Mouse (Mus musculus) left cerebral cortex, postnatal 36 days (tissue): Measurements from ENCODE around the gene Hsd3b7. TPM values are rescaled to one million over a fixed set of nuclear protein-coding genes. Genes with fewer than 3 reads are reported as not detected.
A peak's percentile ranks its signal among the peaks of the same experiment; 100 is the strongest.

ENCODE experiments used
- DNase-seq, 2 experiments: peaks; one replicate each; pipeline ENCODE4 v3.0.0; 2021 to 2022; ENCODE audit warnings: low spot score in 2 of 2, mixed read lengths in 1 of 2
- intact Hi-C: fragments of 180-260 bp; cut with DNase I; formaldehyde crosslinking; loops from one replicate; pipeline ENCODE4 v1.15.1; 2025
- total RNA-seq, 2 experiments: library from RNA; stranded (reverse); gene quantifications; 2 replicates each; pipeline ENCODE4 v1.2.3; 2021

Hsd3b7 gene
- total RNA-seq = 1 to 10 TPM; 3.3 to 4.0 TPM

DNA sequence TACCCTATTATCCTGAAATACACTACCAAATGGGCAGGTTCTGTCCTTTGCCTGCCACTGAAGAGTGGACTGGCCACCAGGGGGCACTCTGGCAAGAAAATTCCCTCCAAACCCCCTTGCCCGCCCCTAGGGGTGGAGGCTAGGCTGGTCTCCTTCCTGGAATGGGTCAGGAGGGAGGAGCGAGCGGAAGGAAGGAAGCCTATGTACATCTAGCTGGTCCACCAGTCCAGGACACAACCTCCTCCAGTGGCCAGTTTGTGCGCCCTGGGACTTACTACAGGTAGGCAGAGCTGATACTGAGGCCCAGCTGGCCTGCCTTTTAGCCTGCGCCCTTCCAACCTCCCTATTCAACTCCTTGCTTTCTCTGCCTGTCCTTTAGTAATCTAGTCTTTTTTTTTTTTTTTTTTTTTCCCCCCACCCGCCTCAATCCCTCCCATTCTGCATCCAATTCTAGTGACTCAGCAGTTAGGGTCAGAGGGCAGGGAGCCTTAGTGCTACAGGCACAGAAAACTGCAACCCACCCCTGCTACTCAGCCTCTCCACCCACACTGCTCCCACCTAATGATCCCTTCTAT lies at the start of gene Hsd3b7:
Gene Hsd3b7 (plus strand): TSS at position 170 of the 575 bp plus-strand sequence.
- intact Hi-C loops = loop anchor here (5.0 kb wide), 1 partner anchor 137 kb away; no protein-coding TSS in a partner anchor
- DNase-seq = peak; percentile 85 to 86

DNA sequence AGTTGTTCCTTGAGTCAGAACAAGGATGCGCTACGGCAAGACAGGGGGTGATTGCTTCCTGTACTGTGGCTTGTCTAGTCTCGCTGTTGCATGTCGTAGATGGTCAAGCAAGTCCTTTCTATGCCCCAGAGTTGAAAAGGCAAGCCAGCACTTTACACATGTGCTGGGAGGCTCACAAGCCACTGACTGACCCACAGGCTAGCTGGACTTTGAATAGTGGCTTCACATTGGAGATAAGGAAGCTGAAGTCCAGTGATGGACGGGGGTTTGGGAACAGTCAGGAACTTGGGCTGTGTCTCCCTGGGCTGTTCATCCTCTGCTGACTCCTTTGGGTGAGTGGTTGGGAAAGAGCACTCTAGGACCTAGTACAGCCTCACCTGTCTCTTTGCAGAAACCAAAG lies 48.8 kb upstream of the Hsd3b7 start:
- DNase-seq = no peak
- intact Hi-C loops = no loop called here

DNA sequence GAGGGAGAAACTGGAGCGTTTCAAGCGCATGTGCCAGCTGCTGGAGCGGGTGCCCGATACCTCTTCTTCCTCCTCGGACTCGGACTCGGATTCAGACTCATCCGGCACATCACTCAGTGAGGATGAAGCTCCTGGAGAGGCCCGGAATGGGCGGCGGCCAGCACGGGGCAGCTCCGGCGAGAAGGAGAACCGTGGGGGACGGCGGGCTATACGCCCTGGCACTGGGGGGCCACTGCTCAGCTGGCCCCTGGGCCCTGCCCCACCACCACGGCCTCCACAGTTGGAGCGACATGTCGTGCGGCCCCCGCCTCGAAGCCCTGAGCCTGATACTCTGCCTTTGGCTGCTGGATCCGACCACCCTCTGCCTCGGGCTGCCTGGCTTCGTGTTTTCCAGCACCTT lies 48.3 kb upstream of the Hsd3b7 start:
- no peak for DNase-seq

DNA sequence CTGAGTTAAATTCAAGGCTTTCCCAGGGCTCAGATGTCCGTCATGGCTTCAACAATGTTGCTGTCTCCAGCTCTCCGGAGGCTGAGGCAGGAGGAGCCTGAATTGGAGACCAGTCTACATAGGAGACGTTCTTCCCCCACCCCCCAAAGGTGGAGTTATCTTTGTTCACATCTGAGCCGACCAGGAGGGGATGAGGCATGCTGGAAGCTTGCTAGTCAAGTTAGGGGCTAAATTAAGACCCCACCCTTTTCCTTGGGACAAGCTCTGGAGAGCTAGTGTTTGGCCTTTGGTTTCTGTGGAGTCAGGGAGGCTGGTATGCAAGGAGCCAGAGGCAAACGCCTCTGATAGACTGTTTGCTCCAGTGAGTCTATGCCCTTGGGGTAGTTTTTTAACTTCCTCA lies 47.2 kb upstream of the Hsd3b7 start:
- no peak for DNase-seq
- intact Hi-C loops = no loop called here

More for the DNA sequence above, 48.3 kb upstream of the Hsd3b7 start:
- intact Hi-C loops = no loop called here

DNA sequence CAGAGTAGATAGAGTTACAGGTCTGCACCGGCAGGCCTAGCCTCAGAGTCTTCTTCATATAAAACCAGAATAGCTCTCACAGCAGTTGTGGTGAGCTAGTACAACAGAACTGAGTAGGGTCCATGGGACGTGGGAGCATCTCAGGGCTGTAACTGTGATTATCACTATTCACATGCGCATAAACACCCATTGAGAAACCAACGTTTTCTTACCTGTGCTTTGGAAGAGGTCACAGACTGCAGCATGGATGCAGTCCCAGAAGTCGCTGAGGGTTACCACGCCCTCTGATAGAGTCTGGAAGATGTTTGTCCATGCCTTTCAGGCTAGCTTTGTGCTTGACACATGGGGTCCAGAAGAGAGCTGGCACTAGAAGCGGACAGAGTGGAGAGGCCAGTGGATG lies 46.7 kb upstream of the Hsd3b7 start:
- intact Hi-C loops = no loop called here
- no peak for DNase-seq

DNA sequence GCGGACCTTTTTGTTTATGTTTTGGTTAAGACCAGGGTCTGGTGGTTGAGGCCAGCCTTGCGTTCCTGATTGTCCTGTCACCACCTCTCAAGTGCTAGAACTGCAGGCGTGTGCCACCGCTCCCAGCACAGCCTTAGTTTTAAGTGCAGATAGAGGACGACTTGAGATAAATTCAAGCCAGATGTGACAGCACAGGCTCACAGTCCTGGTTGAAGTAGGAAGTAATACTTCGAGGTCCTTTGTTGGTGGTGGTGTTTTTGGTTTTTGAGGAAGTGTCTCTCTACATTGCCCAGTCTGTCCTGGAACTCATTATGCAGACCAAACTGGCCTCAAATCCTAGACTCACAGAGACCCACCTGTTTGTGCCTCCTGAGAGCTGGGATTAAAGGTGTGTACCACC lies 40.7 kb upstream of the Hsd3b7 start:
- no peak for DNase-seq
- intact Hi-C loops = no loop called here

DNA sequence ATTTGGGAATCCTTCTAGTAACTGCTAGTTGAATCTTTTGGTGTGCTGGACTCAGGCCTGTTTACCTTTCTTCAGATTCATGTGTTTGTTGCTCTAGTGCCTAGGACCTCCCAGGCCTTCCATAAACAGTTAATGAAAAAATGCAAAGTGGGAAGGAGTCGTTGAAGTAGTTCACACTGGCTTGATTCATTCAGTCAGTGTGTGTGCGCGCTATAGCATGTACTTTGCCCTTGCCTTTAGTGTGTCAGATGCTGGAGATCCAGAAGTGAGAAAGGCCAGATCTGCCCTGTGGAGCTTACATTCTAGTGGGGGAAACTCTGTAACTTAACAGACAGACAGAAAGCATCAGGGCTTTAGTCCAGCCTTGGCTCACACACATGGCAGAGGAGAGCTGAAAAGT lies 39.9 kb upstream of the Hsd3b7 start:
- intact Hi-C loops = no loop called here
- no peak for DNase-seq

DNA sequence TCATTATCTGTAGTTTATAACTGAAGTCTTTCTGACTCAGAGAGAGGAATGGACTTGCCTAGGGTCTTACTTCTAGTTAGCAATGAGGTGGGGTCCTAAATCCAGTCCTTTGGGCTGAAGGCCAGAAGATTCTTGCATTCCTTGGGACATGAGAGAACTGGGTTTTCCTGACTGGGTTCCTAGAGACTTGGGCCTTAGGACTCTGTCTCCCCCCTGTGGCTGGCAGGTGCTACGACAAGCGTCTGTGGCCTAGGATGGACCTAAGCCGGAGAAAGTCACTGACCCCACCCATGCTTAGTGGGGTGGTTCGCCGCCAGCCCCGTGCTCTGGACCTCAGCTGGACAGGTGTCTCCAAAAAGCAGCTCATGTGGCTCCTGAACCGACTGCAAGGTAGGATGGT lies 39.4 kb upstream of the Hsd3b7 start:
- intact Hi-C loops = no loop called here
- no peak for DNase-seq

DNA sequence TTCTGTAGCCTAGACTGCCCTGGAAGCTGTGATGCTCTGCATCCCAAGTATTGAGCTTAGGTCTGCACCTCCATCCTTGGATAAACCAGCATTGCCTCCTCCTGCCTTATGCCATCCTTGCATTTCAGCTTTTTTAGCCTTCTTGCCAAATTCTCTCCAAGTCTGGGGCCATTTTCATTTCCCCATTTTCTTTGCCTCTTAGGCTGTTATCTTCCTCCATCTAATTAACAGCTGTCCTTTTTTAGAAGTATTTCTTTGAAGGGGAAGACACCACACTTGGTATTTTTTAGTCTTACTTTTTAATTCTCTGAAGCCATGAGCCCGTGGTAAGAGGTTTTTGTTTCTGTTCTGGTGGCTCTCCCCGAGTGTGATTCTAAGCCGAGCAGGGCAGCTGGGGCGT lies 36.8 kb upstream of the Hsd3b7 start:
- intact Hi-C loops = no loop called here
- DNase-seq = no peak

DNA sequence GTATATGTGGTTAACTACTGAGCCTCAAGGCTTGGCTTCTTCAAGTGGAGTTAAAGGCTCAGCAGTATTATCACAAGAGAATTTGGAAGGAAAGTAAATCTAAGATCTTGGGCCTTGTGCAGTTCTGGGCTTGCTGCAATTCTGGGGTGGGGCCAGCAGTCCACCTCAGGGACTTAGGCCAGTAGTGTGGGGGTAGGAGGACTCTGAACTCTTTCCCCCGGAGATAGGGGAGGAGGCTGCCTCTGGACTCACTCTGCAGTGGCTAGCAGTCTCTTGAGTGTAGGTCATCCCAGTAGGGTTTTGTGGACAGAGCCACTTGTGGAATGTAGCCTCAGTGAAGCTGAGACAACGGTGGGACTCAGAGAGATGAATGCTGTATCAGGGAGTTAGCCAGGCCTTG lies 34.6 kb upstream of the Hsd3b7 start:
- intact Hi-C loops = no loop called here

DNA sequence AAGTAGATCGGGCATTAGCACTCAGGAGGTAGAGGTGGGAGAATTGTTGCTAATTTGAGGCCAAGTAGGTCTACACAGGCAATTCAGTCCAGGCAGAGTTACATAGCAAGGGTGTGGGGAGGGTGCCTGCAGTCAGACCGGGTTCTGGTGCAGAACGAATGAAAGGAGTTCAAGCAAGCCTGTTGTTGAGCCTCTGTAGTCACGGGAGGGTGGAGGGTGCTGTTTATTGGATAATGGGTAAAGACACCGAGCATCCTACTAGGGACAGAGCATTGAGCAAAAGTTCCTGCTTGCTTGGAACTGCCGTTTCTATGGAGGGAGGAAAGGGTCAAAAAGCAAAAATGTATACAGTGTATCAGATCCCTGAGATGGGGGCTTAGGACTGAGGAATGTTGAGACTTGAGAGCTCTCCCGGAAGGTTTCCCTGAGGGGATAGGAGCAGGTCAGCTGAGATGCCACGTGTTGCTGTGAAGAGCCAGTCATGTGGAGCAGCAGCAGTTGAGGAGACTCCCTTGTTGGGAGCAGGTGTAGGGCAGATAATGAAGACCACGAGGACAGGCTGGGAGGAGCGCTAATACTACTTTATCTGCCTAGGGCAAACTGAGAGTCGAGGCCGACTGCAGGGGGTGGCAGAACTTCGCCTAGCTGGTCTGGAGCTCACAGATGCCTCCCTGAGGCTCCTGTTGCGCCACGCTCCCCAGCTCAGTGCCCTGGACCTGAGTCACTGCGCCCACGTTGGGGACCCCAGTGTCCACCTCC lies 33.4 kb upstream of the Hsd3b7 start:
- DNase-seq = no peak
- intact Hi-C loops = no loop called here

More for the DNA sequence above, 34.6 kb upstream of the Hsd3b7 start:
- DNase-seq = no peak

DNA sequence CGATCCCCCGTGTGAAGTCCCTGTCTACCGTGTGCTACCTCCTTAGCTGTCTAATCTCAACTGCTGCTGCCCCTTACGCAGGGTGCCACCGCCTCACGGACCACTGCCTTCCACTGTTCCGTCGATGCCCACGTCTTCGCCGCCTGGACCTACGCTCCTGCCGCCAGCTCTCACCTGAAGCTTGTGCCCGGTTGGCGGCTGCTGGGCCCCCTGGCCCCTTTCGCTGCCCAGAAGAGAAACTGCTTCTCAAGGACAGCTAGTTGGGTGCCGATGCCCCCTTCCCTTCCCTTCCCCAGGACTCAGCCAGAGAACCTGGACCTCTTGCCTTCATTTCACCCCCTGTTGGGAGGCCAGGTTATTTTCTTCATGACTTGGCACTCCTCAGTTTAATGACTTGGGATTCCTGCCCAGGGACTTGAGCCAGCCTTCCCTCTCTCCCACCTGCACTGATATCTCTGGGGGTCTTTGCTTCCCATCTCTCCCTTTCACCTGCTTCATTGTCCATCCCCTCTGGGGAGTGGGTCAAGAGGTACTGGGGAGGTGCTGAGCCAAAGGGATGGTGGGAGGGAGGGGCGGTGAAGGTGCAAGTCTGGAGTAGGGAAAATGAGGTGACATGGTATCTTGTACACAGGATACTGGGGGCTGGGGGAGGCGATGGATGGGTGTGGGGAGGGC lies 32.6 kb upstream of the Hsd3b7 start:
- no peak for DNase-seq
- intact Hi-C loops = no loop called here

DNA sequence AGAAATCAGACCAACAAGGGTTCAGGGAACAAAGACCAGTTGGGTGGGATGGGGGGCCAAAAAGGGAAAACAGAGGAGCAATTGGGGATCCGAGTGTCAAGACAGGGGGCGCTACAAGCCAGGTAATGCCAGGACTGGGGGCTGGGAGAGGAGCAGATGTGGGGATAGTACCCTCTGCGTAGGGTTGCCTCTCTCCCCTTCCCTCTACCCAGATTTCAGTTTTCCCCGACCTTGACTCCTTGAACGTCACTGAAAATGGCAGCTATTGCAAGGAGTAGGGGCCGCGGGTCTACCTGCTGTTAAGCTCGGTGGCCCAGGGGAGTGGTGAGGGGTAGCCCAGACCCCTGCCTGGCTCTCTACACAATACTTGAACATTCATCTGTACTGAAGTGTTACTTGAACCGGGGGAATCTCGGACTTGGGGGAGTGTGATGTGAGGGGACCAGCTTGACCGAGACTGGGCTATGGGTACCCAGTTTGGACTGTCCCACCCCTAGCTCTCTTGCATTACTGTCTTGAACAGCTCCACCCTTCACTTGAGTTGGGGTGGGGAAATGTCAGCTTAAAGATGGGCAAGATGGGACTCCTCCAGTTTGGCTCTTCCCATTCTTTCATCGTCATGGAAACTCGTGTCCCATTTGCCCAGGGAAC lies 31.9 kb upstream of the Hsd3b7 start:
- no peak for DNase-seq
- intact Hi-C loops = no loop called here

DNA sequence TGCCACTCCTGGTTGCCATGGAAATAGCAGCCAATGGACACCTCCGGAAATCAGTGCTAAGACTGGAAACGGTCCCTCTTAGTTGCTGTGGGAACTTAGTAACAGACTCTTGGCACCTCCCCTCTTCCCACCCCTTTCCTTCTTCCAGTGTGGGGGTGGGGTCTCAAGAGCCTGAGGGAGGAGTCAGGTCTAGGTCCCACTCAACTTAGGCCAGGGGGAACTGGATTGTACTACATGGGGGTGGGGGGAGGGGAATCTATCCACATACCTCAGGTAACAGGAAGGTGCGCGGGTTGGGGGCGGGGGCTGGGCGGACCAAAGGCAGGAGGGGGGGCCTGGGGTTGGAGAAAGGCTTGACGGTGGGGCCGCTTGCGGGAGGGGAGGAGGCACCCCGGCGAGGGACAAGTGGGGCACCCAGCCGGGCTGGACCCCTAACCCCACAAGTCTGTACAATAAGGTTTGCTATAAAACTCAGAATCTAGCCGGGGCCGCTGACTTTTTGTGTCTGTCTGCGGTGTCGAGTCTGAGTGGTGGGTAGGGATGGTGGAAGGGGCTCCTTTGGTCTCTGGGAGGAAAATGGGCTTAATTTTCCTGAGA lies 31.3 kb upstream of the Hsd3b7 start:
- DNase-seq = peak; percentile 93 to 96
- intact Hi-C loops = no loop called here

DNA sequence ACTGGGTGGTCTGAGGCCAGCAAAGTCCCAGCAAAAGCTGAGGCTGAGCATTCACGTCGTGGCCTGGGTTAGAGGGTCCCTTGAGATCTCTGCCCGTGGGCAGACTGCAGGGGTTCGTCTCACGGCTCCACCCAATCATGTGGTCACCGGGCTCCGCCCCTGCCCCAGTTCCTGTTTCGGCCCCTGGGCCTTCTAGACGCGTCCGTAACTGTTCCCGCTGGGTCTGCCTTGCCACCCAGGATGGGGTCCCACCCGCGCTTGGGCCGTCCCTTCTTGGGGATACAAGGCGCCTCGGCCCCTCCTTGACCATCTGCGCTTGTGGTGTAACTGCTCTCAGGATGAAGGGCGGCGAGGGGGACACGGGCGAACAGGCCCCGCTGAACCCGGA lies 30.8 kb upstream of the Hsd3b7 start, which contains the start of gene Orai3:
Gene Orai3 (plus strand): TSS at position 165 of the 388 bp plus-strand sequence.
- DNase-seq = peak; percentile 87 to 90
- intact Hi-C loops = no loop called here

DNA sequence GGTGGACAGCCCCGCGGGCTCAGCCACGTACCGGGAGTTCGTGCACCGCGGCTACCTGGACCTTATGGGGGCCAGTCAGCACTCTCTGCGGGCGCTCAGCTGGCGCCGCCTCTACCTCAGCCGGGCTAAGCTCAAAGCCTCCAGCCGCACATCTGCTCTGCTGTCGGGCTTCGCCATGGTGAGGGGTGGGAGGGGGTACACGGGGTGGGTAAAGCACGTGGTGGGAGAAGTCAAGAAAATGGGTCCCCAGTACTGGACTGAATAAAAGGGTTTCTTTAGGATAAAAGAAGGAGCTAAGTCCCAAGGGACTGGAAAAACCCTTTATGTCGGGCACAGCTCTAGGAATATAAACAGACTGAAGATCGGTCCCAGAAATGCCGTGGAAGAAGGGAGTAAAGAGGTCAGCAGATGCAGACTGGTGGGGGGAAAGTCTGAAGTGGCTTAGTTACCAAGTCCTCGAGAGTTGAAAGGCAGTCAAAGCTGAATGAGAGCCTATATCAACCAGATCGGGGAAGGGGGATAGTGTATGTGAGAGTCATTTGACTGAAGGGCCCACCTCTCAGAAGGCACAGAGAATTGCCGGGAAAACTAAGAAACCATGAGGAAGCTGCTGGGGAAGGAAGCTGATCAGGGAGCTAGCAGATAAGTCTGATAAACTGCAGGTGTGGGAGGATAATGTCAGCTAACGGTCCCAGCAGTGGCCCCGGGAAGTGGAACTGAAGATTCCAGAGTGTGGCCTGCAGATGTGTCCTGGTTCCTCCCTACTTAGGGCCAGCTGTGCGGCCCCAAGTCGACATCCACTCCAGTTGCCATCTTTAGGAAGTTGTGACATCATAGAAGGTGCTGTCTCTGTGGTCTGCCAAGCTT lies 30.1 kb upstream of the Hsd3b7 start:
- intact Hi-C loops = no loop called here
- no peak for DNase-seq

DNA sequence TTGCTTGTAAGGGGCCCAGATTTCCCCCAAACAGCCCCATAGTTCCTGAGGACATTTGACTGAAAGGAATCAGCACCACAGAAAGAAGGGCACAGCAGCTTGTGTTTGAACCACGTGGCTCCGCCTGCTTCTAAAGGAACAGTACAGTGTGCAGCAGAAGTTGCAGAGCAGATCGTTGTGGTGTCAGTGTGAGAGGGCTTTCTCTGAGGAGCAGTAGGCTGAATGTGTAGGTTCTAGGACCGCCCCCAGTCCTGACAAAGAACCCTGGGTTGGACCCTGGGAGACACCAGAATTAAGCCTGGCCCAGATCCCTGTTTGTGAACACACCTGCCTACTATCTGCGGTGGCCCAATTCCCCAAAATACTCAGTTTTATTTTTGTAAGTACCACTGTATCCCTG lies 29.1 kb upstream of the Hsd3b7 start:
- peak in 1 of 2 experiments; percentile 64 for DNase-seq
- intact Hi-C loops = no loop called here

DNA sequence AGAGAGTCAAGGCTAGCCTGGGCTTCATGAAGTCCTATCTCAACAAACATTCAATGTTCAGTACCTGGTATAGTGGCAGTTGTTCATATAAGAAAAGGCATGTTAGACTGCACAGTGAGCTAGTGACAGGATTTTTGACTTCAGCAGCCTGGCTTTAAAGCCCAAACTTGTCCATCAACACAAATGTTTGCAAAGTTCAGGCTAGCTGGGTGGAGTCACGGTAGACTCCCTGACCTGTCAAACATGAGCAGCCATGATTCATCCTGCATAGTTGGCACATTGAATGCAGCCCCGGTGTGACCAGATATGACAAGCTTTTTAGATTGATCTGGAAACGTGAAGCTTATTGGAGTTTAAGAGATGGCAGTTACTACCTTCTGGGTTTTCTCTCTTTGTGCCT lies 28.3 kb upstream of the Hsd3b7 start:
- DNase-seq = no peak
- intact Hi-C loops = no loop called here

DNA sequence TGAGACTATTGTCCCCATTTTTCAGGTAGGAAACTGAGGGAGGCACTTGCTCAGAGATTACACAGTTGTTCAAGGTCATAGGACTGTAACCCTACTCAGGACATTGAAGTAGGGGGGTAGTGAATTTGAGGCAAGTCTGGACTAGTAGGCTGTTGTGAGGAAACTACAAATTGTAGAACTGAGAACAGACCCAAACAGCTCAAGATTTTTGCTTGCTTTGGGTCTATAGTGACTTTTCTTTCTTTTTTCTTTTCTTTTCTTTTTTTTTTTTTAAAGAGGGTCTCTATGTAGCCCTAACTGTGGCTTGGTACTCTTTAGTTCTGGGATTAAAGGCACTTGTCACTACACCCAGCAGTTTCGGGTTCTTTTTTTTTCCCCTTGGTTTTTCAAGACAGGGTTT lies 27.8 kb upstream of the Hsd3b7 start:
- no peak for DNase-seq
- intact Hi-C loops = no loop called here
